Mouse (Mus musculus) cerebellum, postnatal 4 days (tissue): Measurements from ENCODE around the gene Psme2.

ENCODE experiments used
- DNase-seq, 2 experiments: peaks; one replicate each; pipeline ENCODE4 v3.0.0; 2022; ENCODE audit warnings: low spot score in 2 of 2, mixed read lengths in 1 of 2

The Psme2 gene

DNA sequence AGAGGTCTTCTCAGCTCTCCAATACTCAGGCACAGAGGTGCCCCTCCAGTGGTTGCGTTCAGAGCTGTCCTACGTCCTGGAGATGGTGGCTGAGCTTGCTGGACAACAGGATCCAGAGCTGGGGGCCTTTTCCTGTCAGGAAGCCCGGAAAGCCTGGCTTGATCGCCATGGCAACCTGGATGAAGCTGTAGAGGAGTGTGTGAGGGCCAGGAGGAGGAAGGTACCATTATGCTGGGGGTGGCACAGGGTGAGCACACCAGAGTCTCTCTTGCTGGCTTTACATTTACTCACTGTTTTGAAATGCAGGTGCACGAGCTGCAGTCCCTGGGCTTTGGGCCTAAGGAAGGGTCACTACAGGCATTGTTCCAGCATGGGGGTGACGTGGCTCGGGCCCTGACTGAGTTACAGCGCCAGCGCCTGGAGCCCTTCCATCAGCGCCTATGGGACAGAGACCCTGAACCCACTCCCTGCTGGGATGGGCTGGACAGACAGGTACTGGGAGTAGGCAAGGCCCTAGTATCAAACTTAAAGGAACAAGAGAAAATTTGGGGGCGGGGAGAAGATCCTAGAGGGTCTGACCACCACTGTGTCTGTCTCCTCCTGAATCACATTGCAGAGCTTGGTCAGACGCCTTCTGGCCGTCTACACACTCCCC is 5.2 kb upstream of the Psme2 start:
- no peak for DNase-seq

GRCm38 (mm10) chr14:55592226-55592625 is 1.3 kb upstream of the Psme2 start:
- DNase-seq = no peak

- peak; percentile 73 to 85 for DNase-seq
Measured at GRCm38 (mm10) chr14:55591331-55591891, 498 bp upstream of the Psme2 start, which contains the start of gene Rnf31. Gene Rnf31, plus strand, starts transcription at chr14:55591708.

DNA sequence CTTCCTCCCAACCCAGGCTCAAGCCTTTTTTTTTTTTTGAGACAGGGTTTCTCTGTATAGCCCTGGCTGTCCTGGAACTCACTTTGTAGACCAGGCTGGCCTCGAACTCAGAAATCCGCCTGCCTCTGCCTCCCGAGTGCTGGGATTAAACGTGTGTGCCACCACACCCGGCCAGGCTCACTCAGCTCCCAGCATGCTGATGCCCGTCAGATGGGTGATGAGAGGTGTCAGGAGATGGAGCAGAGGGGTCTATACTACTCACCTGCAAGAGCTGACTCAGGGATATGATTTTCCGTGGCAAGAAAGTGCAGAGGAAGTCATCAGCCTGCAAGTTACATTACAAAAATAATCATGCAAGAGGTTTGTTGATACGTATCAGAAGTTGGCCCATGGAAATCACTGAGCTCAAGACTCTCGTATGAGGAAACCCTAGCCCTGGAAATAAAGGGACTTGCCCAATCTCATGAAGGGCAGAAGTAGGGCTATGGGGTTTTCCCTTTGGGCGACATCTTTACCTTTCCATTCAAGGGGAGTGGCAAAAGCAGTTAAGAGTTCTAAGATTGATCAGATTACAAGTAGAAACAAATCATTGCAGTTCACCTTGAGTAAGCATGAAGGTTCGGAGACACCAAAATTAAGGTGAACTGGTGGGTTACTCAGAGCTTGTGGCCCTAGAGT is 1.0 kb downstream of the Psme2 start:
- DNase-seq = no peak

DNA sequence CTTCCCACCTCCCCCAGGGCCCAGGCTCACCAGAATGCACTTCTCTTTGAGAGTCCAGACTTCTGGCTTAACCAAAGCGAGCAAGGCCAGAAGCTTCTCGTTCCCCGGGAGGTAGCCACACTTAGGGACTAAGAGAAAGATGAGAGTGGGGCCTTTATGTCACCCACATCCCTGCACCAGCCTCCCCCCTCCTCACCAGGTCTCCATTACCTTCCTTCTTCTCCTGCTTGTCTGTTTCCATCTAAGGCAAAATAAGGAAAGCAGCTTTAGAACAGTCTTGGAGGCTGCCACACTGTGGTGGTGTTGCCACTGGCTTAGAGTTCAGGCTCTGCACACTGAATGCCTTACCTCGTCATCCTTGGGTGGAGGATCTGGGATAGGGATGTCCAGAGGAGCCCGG is 1.6 kb downstream of the Psme2 start:
- no peak for DNase-seq

GRCm38 (mm10) chr14:55586149-55586548 is 4.8 kb downstream of the Psme2 start:
- DNase-seq = no peak

GRCm38 (mm10) chr14:55585566-55585960 is 5.3 kb downstream of the Psme2 start:
- no peak for DNase-seq

DNA sequence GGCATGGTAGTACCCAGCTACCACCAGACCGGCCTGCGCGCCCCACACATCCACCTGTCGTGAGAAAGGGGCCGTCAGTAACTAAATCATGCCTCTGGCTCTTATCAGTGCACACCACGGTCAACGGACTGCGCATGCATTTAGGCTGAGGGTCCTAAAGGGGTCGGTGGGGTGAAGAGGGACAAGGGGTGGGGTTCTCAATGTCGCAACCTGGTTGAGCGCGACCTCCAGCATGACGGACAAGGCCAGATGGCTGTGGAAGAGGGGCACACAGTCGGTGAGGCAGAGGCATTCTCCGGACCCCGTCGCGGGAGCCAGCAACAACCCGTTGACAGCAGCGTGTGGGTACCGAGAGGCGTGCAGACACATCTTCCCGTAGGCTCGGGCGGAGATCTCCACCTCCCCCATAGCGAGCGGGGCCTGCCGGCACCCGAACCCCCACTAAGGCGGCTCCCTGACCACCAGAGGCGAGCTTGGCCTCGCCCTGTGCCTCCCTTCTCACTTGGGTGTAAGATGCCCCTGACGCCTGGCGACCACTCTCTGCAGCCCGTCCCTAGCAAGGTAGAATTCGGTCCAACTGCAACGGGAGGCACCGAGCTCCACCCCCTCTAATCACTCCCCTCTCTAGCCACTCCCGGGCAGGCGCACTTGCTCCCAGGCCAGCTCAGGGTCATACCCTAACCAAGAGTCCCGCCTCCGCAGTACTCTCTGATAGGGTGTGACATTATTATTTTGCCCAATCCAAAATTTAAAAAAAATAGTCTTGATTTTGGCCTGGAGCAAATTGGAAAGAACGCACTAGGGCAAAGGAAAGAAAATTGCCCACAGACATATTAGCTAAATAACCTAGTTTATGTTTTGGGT is 6.0 kb downstream of the Psme2 start, which contains the start of gene Emc9:
Gene Emc9, minus strand, starts transcription at position 601 of the 864 bp plus-strand sequence.
- peak in 1 of 2 experiments; percentile 47 for DNase-seq

GRCm38 (mm10) chr14:55584303-55584701 is 6.6 kb downstream of the Psme2 start:
- no peak for DNase-seq

- DNase-seq = no peak
Measured at GRCm38 (mm10) chr14:55581981-55582681, 8.8 kb downstream of the Psme2 start.

- no peak for DNase-seq
Measured at GRCm38 (mm10) chr14:55580731-55581130, 10.2 kb downstream of the Psme2 start.

GRCm38 (mm10) chr14:55579511-55580496 is 11.1 kb downstream of the Psme2 start:
- no peak for DNase-seq

DNA sequence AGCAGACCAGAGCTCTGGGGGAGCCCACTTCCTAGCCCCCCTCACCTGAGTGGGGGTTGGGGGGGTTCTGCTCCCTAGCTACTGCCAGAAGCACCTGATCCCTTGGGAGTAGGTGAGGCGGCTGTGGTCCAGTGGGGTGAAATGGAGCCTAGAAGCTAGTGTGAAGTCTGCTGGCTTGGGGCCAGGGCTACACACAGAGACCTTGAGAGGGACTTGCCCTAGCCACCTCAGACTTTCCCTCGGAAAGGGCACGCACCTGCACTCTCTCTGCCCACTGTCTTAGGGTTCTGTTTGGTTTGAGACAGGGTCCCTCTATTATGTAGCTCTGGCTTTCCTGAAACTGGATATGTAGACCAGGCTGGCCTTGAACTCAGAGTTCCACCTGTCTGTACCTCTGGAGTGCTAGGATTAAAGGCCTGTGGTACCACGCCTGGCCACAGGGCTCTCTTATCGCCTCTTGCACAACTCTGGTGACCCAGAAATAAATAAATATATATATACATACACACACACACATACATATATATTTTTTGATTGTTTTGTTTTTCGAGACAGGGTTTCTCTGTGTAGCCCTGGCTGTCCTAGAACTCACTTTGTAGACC is 12.1 kb downstream of the Psme2 start:
- DNase-seq = peak in 1 of 2 experiments; percentile 51

DNA sequence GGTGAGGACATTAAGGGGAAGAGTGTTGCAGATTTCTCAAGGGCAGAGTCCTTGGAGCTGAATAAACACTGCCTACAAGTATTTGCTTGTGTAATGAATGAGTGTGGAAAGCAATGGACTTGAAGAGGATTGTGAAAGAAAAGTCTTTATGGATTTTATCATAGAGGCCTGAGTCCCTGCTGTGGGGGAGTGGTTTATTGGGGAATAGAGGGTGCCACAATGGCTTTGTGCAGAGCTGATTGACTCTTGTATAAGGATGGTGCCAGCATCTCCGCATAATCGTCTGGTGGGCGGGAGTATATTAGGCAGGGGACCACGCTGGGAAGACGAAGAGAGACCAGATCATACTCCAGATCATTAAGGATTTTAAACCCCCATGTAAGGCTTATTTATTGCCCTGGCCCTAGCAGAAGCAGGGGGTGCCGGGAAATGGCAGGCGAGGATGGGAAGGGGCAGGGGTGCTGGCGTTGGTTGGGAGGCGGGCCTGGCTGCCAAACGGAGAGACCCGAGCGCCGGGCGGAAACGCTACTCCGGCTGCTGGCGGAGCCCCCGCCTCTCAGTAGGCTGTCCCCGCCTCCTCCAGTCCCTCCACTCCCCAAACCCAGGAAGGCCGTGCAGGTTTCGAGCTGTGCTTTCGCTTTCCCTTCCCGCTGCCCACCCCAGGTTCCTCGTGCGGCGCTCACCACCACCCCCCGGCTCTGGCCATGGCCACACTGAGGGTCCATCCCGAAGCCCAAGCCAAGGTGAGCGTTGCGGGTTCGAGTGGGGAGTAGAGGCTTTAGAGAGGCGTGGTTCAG is 12.8 kb downstream of the Psme2 start, which contains the start of gene Psme1:
Gene Psme1, plus strand, starts transcription at position 253 of the 797 bp plus-strand sequence.
- DNase-seq = peak; percentile 71 to 82

DNA sequence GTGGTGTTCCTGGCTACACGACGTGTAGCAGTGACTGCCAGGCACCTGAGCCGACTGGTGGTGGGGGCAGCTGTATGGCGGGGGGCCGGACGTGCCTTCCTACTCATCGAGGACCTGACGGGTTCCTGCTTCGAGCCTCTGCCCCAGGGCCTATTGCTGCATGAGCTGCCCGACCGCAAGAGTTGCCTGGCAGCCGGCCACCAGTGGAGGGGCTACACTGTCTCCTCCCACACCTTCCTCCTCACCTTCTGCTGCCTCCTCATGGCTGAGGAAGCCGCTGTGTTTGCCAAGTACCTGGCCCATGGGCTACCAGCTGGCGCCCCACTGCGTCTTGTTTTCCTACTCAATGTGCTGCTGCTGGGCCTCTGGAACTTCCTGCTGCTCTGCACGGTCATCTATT is 14.5 kb downstream of the Psme2 start:
- DNase-seq = no peak

DNA sequence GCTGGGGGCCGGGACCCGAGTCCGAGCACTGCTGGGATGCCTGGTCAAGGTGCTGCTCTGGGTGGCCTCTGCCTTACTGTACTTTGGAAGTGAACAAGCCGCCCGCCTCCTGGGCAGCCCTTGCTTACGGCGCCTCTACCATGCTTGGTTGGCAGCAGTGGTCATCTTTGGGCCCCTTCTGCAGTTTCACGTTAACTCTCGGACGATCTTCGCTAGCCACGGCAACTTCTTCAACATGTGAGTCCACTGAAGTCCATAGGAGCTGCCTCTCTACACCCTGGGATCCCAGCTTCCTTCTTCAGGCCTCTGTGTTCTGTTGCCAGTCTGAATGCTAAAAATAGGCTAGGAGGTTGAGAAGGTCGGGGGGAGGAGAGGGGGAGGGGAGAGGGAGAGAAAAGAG is 15.2 kb downstream of the Psme2 start:
- no peak for DNase-seq

- no peak for DNase-seq
Measured at GRCm38 (mm10) chr14:55575302-55575701, 15.6 kb downstream of the Psme2 start, which contains the start of gene Fitm1. Gene Fitm1, plus strand, starts transcription at chr14:55575617.

DNA sequence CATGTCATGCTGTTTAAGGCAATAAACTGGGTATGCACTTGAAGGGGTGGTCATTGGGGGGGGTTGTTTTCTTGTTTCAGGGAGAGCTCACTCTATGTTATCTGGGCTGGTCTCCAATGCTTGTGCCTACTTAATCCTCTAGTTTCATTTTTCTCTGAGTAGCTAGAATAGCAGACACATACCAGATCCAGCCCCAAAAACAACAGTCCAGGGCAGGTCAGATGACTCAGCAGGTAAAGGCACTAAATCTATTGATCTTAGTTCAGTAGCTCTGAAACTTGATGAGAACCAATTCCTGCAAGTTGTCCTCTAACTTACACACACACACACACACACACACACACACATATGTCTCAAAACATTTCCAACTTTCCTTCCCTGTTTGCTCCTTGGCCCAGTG is 19.2 kb downstream of the Psme2 start:
- no peak for DNase-seq

DNA sequence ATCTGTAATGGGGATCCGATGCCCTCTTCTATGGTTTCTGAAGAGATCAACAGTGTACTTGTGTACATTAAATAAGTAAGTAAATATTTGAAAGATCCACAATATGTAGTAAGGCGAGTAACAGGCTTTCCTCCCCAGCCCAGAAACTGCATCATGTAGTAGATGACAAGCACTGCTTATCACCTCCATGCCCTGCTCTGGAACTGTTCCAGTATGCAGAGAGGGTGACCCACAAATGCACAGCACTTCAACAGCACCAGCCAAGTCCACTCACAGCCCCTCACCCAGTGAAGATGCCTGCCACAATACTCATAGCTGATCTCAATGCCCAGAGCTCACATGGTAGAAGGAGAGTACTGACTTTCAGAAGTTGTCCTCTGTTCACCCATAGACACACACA is 20.3 kb downstream of the Psme2 start:
- no peak for DNase-seq
